Mouse (Mus musculus) intestine, postnatal 0 days (tissue): Measurements from ENCODE around the gene Dach2. TPM values are rescaled to one million over a fixed set of nuclear protein-coding genes. Genes with fewer than 3 reads are reported as not detected.
"Not testable (repeated sequence)": the region's sequence is repeated elsewhere in the genome, so short reads cannot be mapped to it uniquely, and the experiment has no call there.

ENCODE experiments used
- ATAC-seq: fragments of 200-750 bp; cut with Nextera tagmentation; 2 replicates; pipeline ENCODE4 v1.8.0; 2017; ENCODE audit warnings: mild to moderate bottlenecking, moderate TSS enrichment, moderate library complexity
- H3K27ac ChIP-seq: fragments of 300-500 bp; sonication (generic); 2 replicates; pipeline ENCODE4 v1.5.1; 2014; ENCODE audit warnings: mild to moderate bottlenecking, low read depth, low read length, moderate library complexity
- H3K27me3 ChIP-seq: fragments of 300-500 bp; sonication (generic); replicated peaks from 2 replicates; pipeline ENCODE4 v1.6.1; 2014; ENCODE audit warnings: low read length, mixed read lengths; ENCODE audit not compliant: control insufficient read depth, insufficient read depth
- H3K36me3 ChIP-seq: fragments of 300-500 bp; sonication (generic); 2 replicates; pipeline ENCODE4 v1.6.1; 2014; ENCODE audit warnings: mild to moderate bottlenecking, moderate library complexity; ENCODE audit not compliant: control insufficient read depth, insufficient read depth
- H3K4me1 ChIP-seq: fragments of 300-500 bp; sonication (generic); replicated peaks from 2 replicates; pipeline ENCODE4 v1.6.1; 2014; ENCODE audit warnings: antibody characterized with exemption, low read length, mixed read lengths; ENCODE audit not compliant: control insufficient read depth, insufficient read depth
- H3K4me2 ChIP-seq: fragments of 300-500 bp; sonication (generic); replicated peaks from 2 replicates; pipeline ENCODE4 v1.6.1; 2014; ENCODE audit warnings: low read depth, mild to moderate bottlenecking, moderate library complexity
- H3K4me3 ChIP-seq: fragments of 300-500 bp; sonication (generic); 2 replicates; pipeline ENCODE4 v1.5.1; 2014; ENCODE audit warnings: low read depth, low read length
- H3K9ac ChIP-seq: fragments of 300-500 bp; sonication (generic); 2 replicates; pipeline ENCODE4 v1.6.1; 2014; ENCODE audit warnings: mild to moderate bottlenecking, low read depth, low read length
- H3K9me3 ChIP-seq: fragments of 300-500 bp; sonication (generic); 2 replicates; pipeline ENCODE4 v1.6.1; 2016; ENCODE audit warnings: mixed run types; ENCODE audit not compliant: control insufficient read depth
- CTCF ChIP-seq: sonication (generic); IDR thresholded peaks from 2 replicates; pipeline ENCODE4 v1.5.1; 2016; ENCODE audit warnings: low read depth, mild to moderate bottlenecking, control low read depth, antibody characterized with exemption, moderate library complexity
- WGBS: fragments of 180-500 bp; shearing (Covaris S2); extraction: QIAGEN DNeasy Blood & Tissue Kit; methylation state at CpG from one replicate; pipeline ENCODE4 v1.1.7; 2014; 5-methylcytosine and 5-hydroxymethylcytosine counted together
- polyA plus RNA-seq: library from polyadenylated mRNA; unstranded; fragments of >200 nt; fragmentation: Nextera tagmentation; extraction: Ambion mirVana; gene quantifications from 2 replicates; pipeline ENCODE4 v1.2.1, GENCODE M21; 2015

Gene Dach2
- polyA plus RNA-seq = 0.80 and 1.4 TPM in 2 replicates

- Histone ChIP-seq H3K4me3 (peak within 1 kb of the TSS; percentile 47), H3K36me3 (no peaks in the 10 kb centered on the region), H3K27ac (no peak within 1 kb of the TSS), H3K4me2 (peak within 1 kb of the TSS; percentile 76), H3K9ac (0 out of 2 replicates have a peak within 1 kb of the TSS, but pooled peaks have one; percentile 37), H3K4me1 (no peaks in the 10 kb centered on the region), H3K27me3 (no peaks in the 10 kb centered on the region), H3K9me3 (no peaks in the 10 kb centered on the region)
- ATAC-seq = peak; percentile 67
- 36% methylated on average over 21 of the region's 21 CpGs for WGBS
- no peak for TF ChIP-seq CTCF
Observed at GRCm38 (mm10) chrX:113297404-113297803, at the start of gene Dach2. Gene Dach2 (plus strand): TSS chrX:113297510.

GRCm38 (mm10) chrX:113252427-113252826 lies 44.9 kb upstream of the Dach2 start:
- not testable (repeated sequence) for H3K27me3 ChIP-seq, H3K4me2 ChIP-seq, H3K9ac ChIP-seq, H3K4me3 ChIP-seq, H3K9me3 ChIP-seq, H3K27ac ChIP-seq, ATAC-seq, H3K36me3 ChIP-seq, H3K4me1 ChIP-seq
- 90% methylated on average over 2 of the region's 3 CpGs for WGBS

- Histone ChIP-seq H3K36me3 (no peaks in the 10 kb centered on the region), H3K27me3 (no peaks in the 10 kb centered on the region), H3K4me3 (peak overlapping the region; percentile 47), H3K27ac (no peak overlapping the region), H3K9me3 (no peaks in the 10 kb centered on the region), H3K4me2 (peak overlapping the region; percentile 76), H3K4me1 (no peaks in the 10 kb centered on the region), H3K9ac (0 out of 2 replicates have a peak overlapping the region, but pooled peaks have one; percentile 37)
- no peak for TF ChIP-seq CTCF
- 9% methylated on average over 18 of the region's 18 CpGs for WGBS
- ATAC-seq = peak; percentile 94
Observed at GRCm38 (mm10) chrX:113298031-113298430, 721 bp downstream of the Dach2 start.

- Histone ChIP-seq H3K9ac (0 out of 2 replicates have a peak overlapping the region, but pooled peaks have one; percentile 37), H3K4me1 (no peaks in the 10 kb centered on the region), H3K27ac (no peak overlapping the region), H3K36me3 (no peaks in the 10 kb centered on the region), H3K27me3 (no peaks in the 10 kb centered on the region), H3K4me3 (peak overlapping the region; percentile 47), H3K4me2 (peak overlapping the region; percentile 76), H3K9me3 (no peaks in the 10 kb centered on the region)
- 23% methylated on average over 19 of the region's 19 CpGs for WGBS
- no peak for TF ChIP-seq CTCF
- peak; percentile 45 for ATAC-seq
Observed at GRCm38 (mm10) chrX:113298468-113298867, 1.2 kb downstream of the Dach2 start.

- no peak overlapping the region for H3K4me3 ChIP-seq
- no peak for TF ChIP-seq CTCF
- H3K9me3 ChIP-seq = no peaks in the 10 kb centered on the region
- H3K9ac ChIP-seq = no peak overlapping the region
- WGBS = 60% methylated on average over 4 of the region's 4 CpGs
- no peak overlapping the region for H3K4me2 ChIP-seq
- H3K4me1 ChIP-seq = no peaks in the 10 kb centered on the region
- H3K27me3 ChIP-seq = no peaks in the 10 kb centered on the region
- no peak for ATAC-seq
- H3K27ac ChIP-seq = no peak overlapping the region
- H3K36me3 ChIP-seq = no peaks in the 10 kb centered on the region
Observed at GRCm38 (mm10) chrX:113304323-113304722, 7.0 kb downstream of the Dach2 start.

- TF ChIP-seq CTCF = no peak
- Histone ChIP-seq H3K27ac (no peak overlapping the region), H3K9me3 (no peaks in the 10 kb centered on the region), H3K4me2 (no peak overlapping the region), H3K4me1 (no peaks in the 10 kb centered on the region), H3K36me3 (no peaks in the 10 kb centered on the region), H3K9ac (no peak overlapping the region), H3K4me3 (no peak overlapping the region), H3K27me3 (no peaks in the 10 kb centered on the region)
- no peak for ATAC-seq
- 45% methylated on average over 3 of the region's 3 CpGs for WGBS
Observed at GRCm38 (mm10) chrX:113338143-113338542, 40.8 kb downstream of the Dach2 start.

GRCm38 (mm10) chrX:113394417-113394816 lies 97.1 kb downstream of the Dach2 start:
- H3K4me2 ChIP-seq = no peak overlapping the region
- no peaks in the 10 kb centered on the region for H3K9me3 ChIP-seq
- TF ChIP-seq CTCF = no peak
- no peaks in the 10 kb centered on the region for H3K36me3 ChIP-seq
- H3K4me3 ChIP-seq = no peak overlapping the region
- no peaks in the 10 kb centered on the region for H3K4me1 ChIP-seq
- WGBS = 24% methylated on average over 3 of the region's 3 CpGs
- H3K27me3 ChIP-seq = no peaks in the 10 kb centered on the region
- H3K9ac ChIP-seq = no peak overlapping the region
- no peak overlapping the region for H3K27ac ChIP-seq
- no peak for ATAC-seq
